Mouse (Mus musculus) layer of hippocampus, postnatal 10 days (tissue): ENCODE measurements around the gene Gng7. TPM values are rescaled to one million over a fixed set of nuclear protein-coding genes. Genes with fewer than 3 reads are reported as not detected.

Experiments
- DNase-seq, 2 experiments: peaks; one replicate each; pipeline ENCODE4 v3.0.0; 2021; ENCODE audit warnings: low spot score in 2 of 2
- total RNA-seq, 2 experiments: library from RNA; stranded (reverse); gene quantifications; 2 replicates each; pipeline ENCODE4 v1.2.3; 2021

Gene Gng7
- total RNA-seq, 2 experiments from 2014 or later, result 145 to 156 TPM

- DNase-seq, result no peak
Measured at GRCm38 (mm10) chr10:80970159-80970558, 44.6 kb downstream of the Gng7 start.

DNA sequence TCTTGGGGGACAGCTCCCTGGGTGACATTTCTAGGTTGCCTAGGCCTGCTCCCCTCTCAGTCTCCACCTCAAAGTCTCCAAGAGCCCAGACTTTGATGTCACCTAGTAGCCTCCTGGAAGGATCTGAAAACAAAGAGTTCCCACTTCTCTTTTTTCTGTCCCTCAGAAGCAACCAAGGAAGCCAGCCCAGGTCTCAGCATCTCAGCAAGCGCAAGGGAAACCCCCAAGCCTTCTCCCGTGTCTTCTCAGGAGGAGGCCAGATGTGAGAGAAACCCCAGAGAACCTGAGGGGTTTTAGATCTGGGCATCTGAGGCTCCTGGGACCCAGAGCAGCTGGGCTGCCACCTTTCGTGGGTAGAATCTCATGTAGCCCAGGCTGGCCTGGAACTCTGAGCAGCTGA, 45.4 kb downstream of the Gng7 start:
- no peak for DNase-seq

DNA sequence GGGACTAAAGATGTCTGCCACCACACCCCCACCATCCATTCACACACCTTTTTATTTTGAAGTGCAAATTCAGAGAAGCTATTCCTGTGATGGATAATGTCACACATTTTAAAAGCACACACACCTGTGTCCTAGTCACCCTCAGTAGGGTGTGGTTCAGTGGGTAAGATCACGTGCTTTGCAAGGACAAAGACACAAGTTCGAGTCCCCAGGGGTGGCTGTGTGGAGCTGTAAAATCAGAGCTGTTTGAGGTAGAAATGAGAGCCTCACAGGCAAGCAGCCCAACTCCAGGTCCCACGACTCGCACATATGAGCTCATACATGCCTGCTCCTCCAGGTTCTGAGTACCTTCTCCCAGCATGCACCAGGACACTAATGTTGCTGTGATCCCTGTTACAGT, 46.6 kb downstream of the Gng7 start:
- DNase-seq, result no peak

- DNase-seq, result no peak
Measured at GRCm38 (mm10) chr10:80967101-80967656, 47.6 kb downstream of the Gng7 start.

GRCm38 (mm10) chr10:80966296-80966695, 48.4 kb downstream of the Gng7 start:
- DNase-seq, result no peak

DNA sequence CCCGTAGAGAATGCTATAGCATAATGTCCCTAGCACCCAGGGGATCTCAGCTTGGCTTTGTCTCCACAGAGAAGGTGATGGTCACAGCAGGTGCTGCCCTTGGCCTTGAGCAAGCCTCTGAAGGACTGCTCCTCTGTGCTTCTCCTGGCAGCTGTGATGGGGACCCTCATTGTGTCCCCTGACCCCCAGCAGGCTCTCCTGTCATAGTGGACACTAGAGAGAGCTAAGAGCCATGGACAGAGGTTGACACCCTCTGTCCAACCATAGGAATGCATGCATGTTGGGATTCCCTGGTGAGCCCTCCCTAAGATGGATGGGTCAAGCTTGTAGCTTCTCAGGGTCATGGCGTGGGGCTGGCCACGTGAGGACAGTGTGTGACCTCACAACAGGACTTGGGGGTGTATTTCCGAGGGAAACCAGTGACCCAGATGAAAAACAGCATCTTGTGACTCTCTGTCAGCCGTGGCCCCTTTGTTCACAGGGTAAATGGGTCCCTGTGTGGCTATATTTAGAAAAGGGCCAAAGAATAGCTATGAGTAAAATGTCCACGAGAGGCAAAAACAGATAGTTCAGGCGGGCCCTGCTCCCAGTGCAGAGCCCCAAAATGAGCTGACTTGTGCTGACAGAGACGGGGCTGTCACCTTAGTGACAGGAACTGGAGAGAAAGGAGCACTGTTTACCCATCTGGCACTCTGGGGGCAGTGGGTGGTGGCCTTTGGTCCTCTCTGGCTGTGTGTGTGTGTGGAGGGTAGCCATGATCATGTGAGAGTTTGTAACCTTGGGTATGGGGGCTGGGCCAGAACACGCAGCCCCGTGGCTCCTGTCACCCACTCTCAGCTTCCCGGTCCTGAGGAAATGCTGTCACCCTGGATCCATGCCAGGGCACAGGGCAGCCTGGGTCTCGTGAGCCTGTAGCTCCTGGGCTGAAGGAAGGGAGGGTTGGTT, 51.4 kb downstream of the Gng7 start:
- DNase-seq, result no peak

GRCm38 (mm10) chr10:80962585-80962984, 52.2 kb downstream of the Gng7 start:
- no peak for DNase-seq

DNA sequence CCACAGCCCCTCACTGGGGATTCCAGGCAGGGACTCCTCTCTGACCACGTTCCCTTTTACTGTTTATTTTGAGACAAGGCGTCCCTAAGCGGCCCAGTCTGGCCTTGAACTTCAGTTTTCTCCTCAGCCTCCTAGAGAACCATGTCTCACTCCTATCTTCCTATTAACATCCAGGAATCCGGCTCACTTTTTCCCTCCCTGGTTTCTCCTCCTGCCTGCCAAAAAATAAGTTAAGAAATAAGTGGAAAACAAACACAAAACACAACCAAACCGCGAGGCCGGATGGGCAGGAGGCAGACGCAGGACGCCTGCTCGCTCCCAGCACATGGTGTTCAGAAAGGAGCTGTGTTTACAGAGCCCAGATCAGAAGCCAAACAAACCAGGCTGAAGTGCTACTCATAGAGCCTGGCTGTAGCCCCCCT, 52.7 kb downstream of the Gng7 start:
- no peak for DNase-seq

DNA sequence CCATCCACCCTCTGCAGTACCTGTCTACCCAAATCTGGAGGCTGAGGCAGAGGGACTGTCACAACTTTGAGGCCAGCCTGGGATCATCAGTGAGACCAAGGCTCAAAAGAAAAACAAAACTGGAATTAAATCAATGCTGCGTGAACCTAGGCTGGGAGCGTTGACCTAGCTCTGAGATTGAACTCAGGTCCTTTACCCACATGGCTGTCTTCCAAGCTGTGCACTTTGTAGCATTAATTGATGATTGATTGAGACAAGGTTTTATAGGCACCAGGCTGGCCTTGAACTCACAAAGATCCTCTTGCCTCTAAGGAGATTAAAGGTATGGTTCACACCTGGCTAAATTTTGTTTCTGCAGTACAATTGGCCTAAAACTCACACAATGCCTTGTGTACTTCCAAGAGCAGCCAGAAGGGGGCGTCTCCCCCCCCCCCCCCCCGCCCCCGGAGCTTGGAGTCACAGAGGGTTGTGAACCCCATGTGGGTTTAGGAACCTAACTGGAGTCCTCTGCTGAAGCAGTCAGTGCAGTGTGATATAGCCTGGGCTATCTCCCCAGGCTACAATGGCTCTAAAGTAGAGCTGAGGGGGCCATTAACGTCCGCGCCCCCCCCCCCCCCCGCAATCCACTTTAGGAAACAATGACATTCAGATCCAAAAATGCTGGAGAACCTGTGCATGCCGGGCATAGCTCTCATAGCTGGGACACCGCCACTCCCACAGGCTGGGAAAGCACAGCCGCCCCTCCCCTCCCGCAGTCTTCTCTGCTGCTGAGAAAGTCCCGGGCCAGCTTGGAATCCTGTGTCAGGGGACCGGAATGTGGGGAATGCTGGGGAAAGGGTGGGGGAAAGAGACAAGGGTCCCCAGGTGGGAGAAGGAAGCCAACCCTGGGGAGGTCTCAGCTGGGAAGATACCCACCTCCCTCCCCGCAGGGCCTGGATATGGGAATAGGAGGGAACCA, 53.9 kb downstream of the Gng7 start:
- DNase-seq, result no peak

GRCm38 (mm10) chr10:80958979-80959637, 55.6 kb downstream of the Gng7 start:
- DNase-seq, result no peak

- DNase-seq, result no peak
Measured at GRCm38 (mm10) chr10:80957791-80958190, 57.0 kb downstream of the Gng7 start.

- no peak for DNase-seq
Measured at GRCm38 (mm10) chr10:80956901-80957300, 57.8 kb downstream of the Gng7 start.

DNA sequence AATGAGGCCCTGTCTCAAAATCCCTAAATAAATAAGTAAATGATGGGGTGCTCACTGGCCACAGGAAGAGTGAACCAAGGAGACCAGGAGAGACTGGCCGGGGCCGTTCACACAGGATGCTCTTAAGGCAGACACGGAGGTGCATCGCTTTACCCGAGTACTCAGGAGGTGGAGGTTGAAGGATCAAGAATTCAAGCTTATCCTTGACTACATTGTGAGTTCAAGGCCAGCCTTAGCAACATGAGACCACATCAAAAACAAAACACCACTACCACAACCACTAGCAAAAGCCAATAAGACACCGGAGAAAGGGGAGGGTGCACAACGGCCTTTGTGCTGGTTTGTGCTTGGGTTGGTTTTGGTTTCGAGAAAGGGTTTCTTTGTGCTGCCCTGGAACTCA, 58.4 kb downstream of the Gng7 start:
- DNase-seq, result no peak

DNA sequence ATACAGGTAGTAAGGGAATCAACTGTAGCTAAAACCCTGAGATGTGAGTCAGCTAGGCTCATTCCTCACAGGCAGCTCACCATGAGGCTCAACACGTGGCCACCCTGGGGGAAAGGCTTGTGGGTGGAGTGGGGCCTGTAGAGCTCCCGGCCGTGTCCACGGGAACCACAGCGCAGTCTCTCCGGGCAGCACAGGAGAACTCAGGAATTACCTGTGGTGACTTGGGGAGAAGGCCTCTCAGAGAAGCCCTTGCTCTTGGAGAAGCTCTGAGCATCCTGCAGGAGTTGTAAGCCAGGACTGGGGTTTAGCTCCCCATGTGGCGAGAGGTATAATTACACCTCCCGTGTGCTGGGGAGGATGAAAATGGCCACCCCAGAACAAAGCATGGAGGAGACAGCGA, 59.2 kb downstream of the Gng7 start:
- peak; percentile 74 to 76 for DNase-seq

DNA sequence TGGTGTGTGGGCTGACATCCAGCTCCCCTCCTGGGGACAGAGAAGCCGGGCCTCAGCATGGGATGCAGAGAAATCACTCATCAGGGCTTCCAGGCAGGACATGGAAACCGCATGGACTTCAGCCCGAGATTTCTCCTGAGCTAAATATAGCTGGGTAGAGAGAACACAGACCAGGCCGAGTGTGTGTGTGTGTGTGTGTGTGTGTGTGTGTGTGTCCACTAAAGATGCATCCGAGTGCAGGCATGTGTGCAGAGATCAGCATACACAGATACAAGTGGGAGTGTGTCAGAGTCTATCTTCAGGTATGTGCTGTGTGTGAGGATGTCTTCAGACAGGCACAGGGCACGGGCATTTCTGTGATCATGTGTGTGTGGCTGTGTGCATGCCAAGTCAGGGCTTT, 59.9 kb downstream of the Gng7 start:
- no peak for DNase-seq

DNA sequence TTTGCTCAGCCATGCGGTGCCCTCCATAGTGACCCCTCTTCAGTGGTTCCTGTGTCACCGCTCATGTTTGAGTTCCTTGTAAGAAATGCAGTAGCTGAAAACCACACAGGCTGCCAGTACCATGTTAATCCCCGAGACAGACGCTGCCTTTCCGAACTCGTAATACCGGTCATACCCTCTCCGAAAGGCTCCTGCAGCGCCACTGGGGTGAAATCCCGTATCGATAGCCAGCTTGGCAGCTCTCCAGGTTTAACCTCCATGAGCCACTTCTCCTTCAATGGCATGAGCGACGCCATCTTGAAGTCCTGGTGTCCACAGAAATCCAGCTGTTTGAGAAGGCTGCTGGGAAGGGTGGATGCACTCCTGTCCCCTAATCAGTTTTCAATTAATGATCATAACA, 60.3 kb downstream of the Gng7 start:
- no peak for DNase-seq

- DNase-seq, result no peak
Measured at GRCm38 (mm10) chr10:80952449-80952848, 62.3 kb downstream of the Gng7 start.

DNA sequence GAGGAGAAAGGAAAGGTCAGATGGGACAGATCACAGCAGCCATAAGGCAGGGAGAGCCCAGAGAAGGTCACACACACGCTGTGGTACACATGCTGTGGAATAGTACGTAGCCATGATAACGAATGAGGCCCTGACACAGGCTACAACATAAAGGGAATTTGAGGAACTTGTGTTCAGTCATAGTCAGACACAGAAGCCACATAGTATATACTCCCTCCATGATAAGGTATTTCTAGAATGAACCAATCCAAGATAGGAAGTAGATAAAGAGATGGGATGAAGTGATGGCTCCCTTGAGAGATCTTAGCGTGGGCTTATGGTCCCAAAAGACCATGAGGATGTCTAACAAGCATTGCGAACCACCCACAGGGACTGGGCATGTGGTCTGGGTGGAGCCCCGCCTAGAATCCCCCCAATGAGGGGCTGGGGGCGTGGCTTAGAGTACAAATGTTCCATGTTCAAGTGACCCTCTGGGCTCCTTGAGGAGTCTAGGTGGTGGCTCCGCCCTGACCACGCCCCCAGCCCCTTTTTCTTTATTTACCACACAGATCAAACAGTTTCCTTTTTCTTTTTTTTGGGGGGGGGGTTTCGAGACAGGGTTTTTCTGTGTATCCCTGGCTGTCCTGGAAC, 62.9 kb downstream of the Gng7 start:
- no peak for DNase-seq

- no peak for DNase-seq
Measured at GRCm38 (mm10) chr10:80950314-80950713, 64.4 kb downstream of the Gng7 start.

DNA sequence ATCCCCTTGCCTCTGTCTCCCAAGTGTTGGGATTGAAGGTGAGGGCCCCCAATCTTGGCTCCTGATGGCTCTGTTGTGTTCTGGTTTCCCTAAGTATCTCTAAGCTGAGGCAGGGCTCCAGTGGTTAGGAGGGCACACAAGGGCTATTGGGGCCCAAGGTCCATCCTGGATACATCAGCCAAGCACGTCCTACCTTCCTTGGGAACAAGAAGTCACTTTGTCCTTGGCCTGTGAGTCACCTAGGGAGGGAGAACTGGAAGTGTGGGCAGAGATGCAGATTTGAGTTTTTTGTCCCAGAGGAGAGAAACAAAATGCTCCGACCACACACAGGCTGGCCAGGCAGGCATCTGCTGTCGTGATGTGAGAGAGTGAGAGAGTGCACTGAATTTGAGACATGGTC, 65.7 kb downstream of the Gng7 start:
- no peak for DNase-seq

- no peak for DNase-seq
Measured at GRCm38 (mm10) chr10:80948570-80948969, 66.2 kb downstream of the Gng7 start.
